Mouse (Mus musculus): Measurements from ENCODE around the gene Slf2. TPM values are rescaled to one million over a fixed set of nuclear protein-coding genes. Genes with fewer than 3 reads are reported as not detected.
A peak's percentile ranks its signal among the peaks of the same experiment; 100 is the strongest.

Gene Slf2
- total RNA-seq, 2 experiments from 2014 or later, result 44.7 to 46.6 TPM

- peak; percentile 96 for DNase-seq
- intact Hi-C loops (cut with DNase I), result no loop called here
Measured at GRCm38 (mm10) chr19:45005957-45006712, 75.2 kb downstream of the Slf2 start, which contains the start of gene Mrpl43. Gene Mrpl43 (minus strand): TSS chr19:45006442.

DNA sequence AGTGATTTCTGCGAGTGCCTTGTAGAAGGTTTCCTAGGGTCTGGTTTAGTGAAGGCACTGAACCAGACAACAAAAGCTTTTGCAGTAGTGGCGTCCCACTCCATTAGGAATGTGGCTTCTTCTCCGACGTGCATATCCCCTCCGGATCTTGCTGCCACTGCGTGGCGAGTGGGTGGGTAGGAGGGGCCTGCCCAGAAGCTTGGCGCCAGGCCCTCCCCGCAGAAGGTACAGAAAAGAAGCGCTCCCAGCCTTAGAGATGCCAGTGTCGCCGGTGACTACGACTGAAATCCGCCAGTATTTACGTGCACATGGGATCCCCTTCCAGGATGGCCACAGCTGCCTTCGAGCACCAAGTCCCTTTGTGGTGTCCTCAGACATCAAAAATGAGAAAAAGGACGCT lies 76.1 kb downstream of the Slf2 start:
- intact Hi-C loops (cut with DNase I), result no loop called here
- DNase-seq, result no peak

DNA sequence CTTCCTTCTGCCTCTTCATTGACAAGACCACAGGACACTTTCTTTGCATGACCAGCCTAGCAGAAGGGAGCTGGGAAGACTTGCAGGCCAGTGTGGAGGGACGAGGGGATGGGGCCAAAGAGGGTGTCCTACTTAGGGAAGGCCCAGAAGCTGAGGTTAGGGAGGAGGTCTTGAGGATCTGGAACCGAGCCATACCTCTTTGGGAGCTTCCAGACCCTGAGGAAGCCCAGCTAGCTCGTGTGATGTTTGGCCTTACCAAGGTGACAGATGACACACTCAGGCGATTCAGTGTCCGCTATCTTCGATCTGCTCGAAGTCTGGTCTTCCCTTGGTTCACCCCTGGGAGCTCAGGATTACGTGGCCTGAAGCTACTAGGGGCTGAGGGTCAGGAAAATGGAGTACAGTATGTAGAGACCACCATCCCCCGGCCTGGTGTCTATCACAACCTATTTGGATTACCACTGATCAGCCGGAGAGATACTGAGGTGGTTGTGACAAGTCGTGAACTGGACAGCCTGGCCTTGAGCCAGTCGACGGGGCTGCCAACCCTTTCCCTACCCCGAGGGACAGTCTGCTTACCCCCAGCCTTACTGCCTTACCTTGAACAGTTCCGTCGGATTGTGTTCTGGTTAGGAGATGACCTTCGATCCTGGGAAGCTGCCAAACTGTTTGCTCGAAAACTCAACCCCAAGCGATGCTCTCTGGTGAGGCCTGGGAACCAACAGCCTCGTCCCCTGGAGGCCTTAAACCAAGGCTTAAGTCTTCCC lies 76.7 kb downstream of the Slf2 start:
- intact Hi-C loops (cut with DNase I), result no loop called here
- DNase-seq, result no peak

DNA sequence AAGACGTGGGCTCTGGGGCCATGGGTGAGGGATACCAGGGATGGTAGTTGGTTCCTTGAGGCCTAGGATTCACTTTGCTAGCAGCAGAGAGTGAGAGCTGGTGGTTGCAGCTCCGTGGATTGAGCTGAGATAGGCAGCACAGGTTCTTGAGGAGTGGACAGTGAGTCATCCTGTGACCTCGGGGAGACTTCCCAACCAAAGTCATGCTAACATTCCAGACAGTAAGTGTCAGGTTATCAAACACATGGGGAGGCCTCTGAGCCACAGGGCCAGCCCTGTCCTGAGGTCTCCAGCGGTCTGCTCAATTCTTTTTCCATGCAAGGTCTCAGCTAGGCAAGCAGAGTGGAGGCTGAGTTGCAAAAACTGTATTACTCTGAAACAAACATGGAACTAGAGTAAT lies 79.7 kb downstream of the Slf2 start:
- intact Hi-C loops (cut with DNase I), result no loop called here
- DNase-seq, result no peak

GRCm38 (mm10) chr19:45012219-45012618 lies 81.3 kb downstream of the Slf2 start:
- intact Hi-C loops (cut with DNase I), result no loop called here
- no peak for DNase-seq

DNA sequence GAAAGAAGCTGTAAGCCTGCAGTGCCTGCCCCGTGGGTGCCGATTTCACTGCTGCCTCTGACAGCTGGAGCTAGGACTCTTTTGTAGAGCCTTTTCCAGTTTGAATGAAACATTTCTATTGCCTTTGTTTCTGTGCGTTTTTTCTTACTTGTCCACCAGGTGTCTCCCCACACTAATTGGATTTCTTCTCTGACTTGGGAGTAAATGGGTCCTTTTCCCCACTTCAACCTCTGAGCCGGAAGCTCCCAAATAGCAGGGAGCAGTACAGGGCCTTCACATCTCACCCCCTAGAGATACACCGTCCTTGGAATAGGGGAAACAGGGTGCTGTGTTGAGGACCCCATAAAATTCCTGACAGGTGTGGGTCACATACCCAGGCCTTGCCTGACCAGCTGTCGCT lies 81.7 kb downstream of the Slf2 start:
- DNase-seq, result no peak
- intact Hi-C loops (cut with DNase I), result no loop called here

- intact Hi-C loops (cut with DNase I), result no loop called here
- no peak for DNase-seq
Measured at GRCm38 (mm10) chr19:45013581-45014225, 82.8 kb downstream of the Slf2 start.

DNA sequence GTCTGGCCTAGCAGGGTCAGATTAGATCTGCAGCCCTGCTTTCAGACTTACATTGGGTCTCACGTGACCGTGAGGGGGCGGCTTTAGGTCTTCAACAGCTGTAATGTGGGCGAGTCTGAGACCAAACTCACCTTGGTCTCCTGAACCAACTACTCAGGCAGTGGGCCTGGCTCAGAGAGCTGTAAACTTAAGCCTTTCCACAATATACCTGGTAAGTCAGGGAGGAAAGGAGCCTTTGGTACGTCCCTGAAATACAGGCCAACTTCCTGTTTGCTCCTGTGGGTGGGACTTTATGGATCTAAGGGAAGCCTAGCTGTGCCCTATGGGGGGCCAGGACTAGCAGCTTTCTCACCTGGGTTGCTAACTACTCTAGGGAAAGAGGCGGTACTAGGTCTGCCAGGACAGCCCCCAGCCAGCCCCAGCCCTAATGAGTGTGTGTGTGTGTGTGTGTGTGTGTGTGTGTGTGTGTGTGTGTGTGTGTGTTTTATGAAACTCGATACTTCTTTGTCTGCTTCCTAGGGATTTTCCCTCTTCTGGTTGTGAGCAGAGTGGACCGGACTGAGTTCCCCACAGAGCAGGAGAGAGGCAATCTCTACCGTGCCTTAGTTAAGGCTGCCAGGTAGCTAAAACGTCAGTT lies 83.5 kb downstream of the Slf2 start, which contains the start of gene Lzts2:
Gene Lzts2 (plus strand): TSS at position 80 of the 637 bp plus-strand sequence.
- intact Hi-C loops (cut with DNase I), result no loop called here
- no peak for DNase-seq

DNA sequence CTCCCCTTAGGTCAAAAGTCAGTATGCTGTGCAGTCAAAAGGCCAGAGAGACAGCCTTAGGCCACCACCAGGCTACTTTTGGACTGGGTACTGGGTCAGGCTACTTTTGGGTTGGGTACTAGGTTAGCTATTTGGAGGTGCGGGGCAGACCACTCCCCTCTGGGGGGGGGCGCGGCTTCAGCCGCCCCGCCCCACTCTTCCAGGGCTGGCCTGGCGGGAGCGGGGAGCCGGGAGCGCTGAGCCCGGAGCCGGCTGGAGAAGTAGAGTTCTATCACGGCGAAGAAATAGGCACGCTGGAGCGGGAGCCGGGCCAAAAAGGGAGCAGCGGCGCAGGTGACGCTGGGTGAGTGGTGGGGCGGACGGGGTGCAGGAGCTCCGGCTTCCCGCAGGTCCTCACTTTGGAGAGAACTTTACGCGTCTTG lies 84.0 kb downstream of the Slf2 start:
- no peak for DNase-seq
- intact Hi-C loops (cut with DNase I), result no loop called here

DNA sequence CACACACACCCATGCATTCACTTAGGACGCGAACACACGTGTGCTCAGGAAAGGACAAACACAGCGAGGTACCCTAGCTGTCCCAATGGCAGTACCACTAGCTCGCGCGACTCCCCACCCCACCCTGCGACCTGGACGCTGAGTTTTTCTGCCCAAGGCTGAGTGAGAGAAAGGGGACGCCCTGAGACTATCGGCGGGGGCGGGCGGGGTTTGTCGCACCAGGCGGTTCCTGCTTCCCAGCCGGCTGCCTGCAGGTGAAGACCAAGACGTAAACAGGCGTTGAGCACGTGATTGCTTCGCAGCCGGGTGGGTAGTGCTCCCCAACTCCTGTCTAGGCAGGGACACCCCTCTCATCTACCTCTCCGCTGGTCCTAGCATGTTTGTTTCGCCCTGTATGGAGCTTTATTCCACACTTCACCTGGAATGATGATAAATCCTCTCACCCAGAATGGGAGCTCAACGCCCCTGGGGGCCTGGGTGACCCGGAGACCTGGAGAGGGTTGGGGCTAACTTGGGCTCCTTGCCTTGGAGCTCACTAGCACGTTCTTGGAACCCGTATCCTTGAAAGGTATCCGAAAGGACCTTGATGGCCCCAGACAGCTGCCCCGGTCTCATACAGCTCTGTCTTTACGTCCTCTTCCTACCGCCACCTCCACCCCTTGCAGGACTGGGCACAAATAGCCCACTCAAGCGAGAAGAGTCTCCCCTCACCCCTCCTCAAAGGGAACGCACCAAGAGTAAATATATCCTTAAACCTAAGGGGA lies 84.7 kb downstream of the Slf2 start:
- intact Hi-C loops (cut with DNase I), result no loop called here
- DNase-seq, result peak; percentile 41

DNA sequence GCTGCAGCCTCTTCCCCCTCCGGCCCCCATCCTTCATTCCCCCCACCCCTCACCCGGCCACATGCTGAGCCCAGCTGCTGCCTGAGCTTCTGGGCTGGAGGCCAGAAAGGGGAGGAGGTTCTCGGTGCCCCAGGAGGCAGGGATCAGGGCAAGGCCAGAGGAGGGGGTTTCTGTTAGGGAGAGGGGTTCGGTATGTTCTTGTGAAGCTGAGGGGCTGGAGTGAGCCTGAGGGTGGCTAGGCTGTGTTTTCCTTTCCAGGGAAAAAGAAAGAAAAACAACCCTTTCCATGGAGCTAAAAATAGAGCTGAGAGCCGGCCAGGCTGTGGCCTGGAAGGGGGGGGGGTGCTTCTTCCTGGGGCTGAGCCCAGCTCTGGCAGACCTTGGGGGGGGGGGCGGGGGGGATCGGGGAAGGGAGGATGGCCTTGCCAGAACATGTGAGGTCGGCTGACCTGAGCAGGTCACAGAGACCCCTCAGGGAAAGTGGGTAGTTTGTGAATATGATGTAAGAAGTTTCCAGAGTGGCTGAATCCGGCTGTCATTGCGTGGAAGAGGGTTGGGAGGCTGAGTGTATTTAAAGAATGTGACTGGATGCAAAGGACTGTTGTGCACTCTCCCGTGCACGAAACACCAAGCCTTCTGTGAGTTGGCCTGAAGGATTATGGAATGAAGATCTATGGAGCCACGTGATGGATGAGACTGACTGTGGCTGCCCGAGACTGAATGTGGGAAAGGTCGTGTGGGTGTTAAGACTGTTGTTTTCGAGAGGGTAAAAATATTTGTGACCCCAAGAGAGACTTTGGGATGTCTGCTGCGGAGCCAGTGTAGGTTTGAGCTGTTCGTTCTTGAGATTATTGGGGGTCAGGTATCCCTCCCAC lies 85.6 kb downstream of the Slf2 start:
- peak; percentile 93 for DNase-seq
- intact Hi-C loops (cut with DNase I), result loop anchor here (1.0 kb wide), 1 partner anchor 15 kb away; no protein-coding TSS in a partner anchor

GRCm38 (mm10) chr19:45017216-45017771 lies 86.3 kb downstream of the Slf2 start:
- peak; percentile 92 for DNase-seq

DNA sequence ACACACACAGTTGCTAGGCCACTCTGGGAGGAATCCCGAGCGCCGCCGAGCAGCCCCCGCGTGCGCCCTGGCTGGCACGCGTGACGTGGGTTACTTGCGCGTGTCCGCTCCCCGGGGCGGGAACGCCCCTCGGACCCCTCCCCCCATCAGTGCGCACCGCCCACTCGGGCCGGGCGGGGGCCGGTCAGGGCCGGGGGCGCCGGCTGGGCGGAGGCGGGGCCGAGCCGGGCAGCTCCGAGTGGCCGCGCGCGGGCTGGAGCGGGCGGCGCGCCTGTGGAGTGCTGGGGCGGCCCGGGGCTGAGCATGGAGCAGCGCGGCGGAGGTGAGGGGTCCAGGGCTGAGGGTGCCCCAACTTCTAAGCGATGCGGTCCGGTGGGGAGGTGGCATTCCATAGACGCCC lies 87.0 kb downstream of the Slf2 start:
- intact Hi-C loops (cut with DNase I), result loop anchor here (1.0 to 2.0 kb wide), 2 partner anchors 13 to 29 kb away; partner anchors contain the start of gene Sema4g

More at GRCm38 (mm10) chr19:45017216-45017771, 86.3 kb downstream of the Slf2 start:
- intact Hi-C loops (cut with DNase I), result loop anchor here (1.0 kb wide), 1 partner anchor 14 kb away; no protein-coding TSS in a partner anchor

DNA sequence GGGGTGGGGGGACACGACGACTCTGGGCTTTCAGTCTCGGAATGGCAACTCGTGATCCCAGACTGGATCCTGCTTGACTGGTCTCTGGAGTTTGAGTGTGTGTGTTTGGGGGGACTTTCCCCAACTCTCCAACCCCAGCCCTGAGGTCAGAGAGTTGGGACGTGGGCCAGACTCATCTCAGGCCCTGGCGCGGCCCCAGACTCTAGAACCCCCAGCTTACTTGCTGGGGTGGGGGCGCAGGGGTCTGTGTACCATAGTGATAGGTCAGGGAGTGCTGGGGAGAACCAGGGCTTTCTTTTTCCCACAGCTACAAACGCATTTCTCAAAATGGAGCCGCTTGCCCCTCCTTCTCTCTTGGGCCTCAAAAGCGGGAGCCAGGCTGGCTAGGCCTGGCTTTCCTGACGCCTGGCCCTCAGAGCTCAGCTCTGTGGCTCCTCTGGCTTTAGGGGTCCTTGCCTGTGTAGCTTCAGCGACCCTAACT lies 87.4 kb downstream of the Slf2 start:
- no peak for DNase-seq
- intact Hi-C loops (cut with DNase I), result loop anchor here (2.0 kb wide), 1 partner anchor 30 kb away; the partner anchor contains the start of gene Sema4g

More for the DNA sequence above, 87.0 kb downstream of the Slf2 start:
- peak; percentile 92 for DNase-seq

DNA sequence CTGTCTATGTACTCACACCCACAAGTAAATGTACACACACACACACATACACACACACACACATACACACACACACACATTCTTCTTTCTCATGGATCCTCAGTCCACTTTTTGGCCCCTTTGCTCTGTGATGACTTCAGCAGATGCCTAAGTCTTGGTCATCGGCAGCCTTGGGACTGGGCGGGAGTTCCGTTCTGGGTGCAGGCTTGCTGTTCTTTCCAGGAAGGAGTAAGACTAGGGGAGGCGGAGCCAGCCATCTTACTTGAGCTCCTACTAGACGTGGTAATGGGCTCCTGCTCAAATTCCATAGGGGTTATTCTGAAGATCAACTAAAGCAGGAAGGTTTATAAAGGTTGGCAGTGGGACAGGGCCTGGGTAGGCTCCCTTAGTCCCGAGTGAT lies 89.4 kb downstream of the Slf2 start:
- intact Hi-C loops (cut with DNase I), result no loop called here
- no peak for DNase-seq

- intact Hi-C loops (cut with DNase I), result no loop called here
Measured at GRCm38 (mm10) chr19:45021362-45021761, 90.4 kb downstream of the Slf2 start.

GRCm38 (mm10) chr19:45023993-45024392 lies 93.0 kb downstream of the Slf2 start:
- intact Hi-C loops (cut with DNase I), result no loop called here
- no peak for DNase-seq

More at GRCm38 (mm10) chr19:45021362-45021761, 90.4 kb downstream of the Slf2 start:
- DNase-seq, result no peak

DNA sequence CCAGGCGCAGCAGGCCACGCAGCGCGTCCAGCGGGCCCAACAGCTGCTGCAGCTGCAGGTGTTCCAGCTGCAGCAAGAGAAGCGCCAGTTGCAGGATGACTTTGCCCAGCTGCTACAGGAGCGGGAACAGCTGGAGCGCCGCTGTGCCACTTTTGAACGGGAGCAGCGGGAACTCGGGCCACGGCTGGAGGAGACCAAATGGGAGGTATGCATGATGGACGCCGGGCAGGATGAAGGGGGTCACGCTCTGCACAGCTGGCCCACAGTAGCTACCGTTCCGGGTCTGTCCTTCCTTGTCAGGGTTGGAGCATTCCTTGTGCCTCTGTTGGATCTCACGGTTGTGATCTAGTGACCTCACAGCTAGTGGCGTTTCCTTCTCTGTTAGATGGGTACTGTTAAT lies 93.8 kb downstream of the Slf2 start:
- DNase-seq, result no peak
- intact Hi-C loops (cut with DNase I), result no loop called here
